Mouse (Mus musculus) embryonic facial prominence, embryonic 14.5 days (tissue): ENCODE data around the gene Grem1. TPM values are rescaled to one million over a fixed set of nuclear protein-coding genes. Genes with fewer than 3 reads are reported as not detected.

Experiments used
- ATAC-seq: fragments of 200-750 bp; cut with Nextera tagmentation; 2 replicates; pipeline ENCODE4 v1.8.0; 2017; ENCODE audit warnings: low read depth, moderate number of reproducible peaks, moderate TSS enrichment
- DNase-seq: peaks from one replicate; pipeline ENCODE4 v3.0.0-alpha.2; 2015; ENCODE audit warnings: low spot score
- H3K27ac ChIP-seq: fragments of 300-500 bp; sonication (generic); replicated peaks from 2 replicates; pipeline ENCODE4 v1.5.1; 2014; ENCODE audit warnings: low read depth, mild to moderate bottlenecking, low read length, moderate library complexity
- H3K27me3 ChIP-seq: fragments of 300-500 bp; sonication (generic); replicated peaks from 2 replicates; pipeline ENCODE4 v1.6.1; 2014; ENCODE audit warnings: low read length; ENCODE audit not compliant: control insufficient read depth, insufficient read depth
- H3K36me3 ChIP-seq: fragments of 300-500 bp; sonication (generic); 2 replicates; pipeline ENCODE4 v1.6.1; 2014; ENCODE audit warnings: low read length, mixed read lengths; ENCODE audit not compliant: control insufficient read depth, insufficient read depth
- H3K4me1 ChIP-seq: fragments of 300-500 bp; sonication (generic); 2 replicates; pipeline ENCODE4 v1.6.1; 2014; ENCODE audit warnings: antibody characterized with exemption, low read length; ENCODE audit not compliant: control insufficient read depth, insufficient read depth
- H3K4me2 ChIP-seq: fragments of 300-500 bp; sonication (generic); 2 replicates; pipeline ENCODE4 v1.6.1; 2014; ENCODE audit warnings: low read depth, mild to moderate bottlenecking, low read length, moderate library complexity, mixed read lengths
- H3K4me3 ChIP-seq: fragments of 300-500 bp; sonication (generic); 2 replicates; pipeline ENCODE4 v1.5.1; 2014; ENCODE audit warnings: low read depth, mild to moderate bottlenecking, low read length
- H3K9ac ChIP-seq: fragments of 300-500 bp; sonication (generic); 2 replicates; pipeline ENCODE4 v1.6.1; 2014; ENCODE audit warnings: low read depth, mild to moderate bottlenecking, low read length, moderate library complexity, mixed read lengths
- H3K9me3 ChIP-seq: fragments of 300-500 bp; sonication (generic); 2 replicates; pipeline ENCODE4 v1.6.1; 2016; ENCODE audit warnings: low read length; ENCODE audit not compliant: control insufficient read depth
- WGBS: fragments of 180-500 bp; shearing (Covaris S2); extraction: QIAGEN DNeasy Blood & Tissue Kit; methylation state at CpG from one replicate; pipeline ENCODE4 v1.1.7; 2014; 5-methylcytosine and 5-hydroxymethylcytosine counted together
- polyA plus RNA-seq: library from polyadenylated mRNA; unstranded; fragments of >200 nt; fragmentation: Nextera tagmentation; extraction: Ambion mirVana; gene quantifications from 2 replicates; pipeline ENCODE4 v1.2.1, GENCODE M21; 2014

The Grem1 gene
- polyA plus RNA-seq: 1.9 and 2.8 TPM in 2 replicates

- WGBS: under 1% methylated on average over 47 of the region's 64 CpGs
- DNase-seq: peak; percentile 29
- peaks cover 51% of the 10 kb centered on the region for H3K27me3 ChIP-seq
- H3K36me3 ChIP-seq: no peaks in the 10 kb centered on the region
- peak; percentile 41; the same call in 1 of the 2 replicates for ATAC-seq
- peak within 1 kb of the TSS; percentile 94 for H3K4me2 ChIP-seq
- H3K9ac ChIP-seq: peak within 1 kb of the TSS; percentile 55
- no peaks in the 10 kb centered on the region for H3K9me3 ChIP-seq
- H3K4me1 ChIP-seq: peaks cover 10% of the 10 kb centered on the region; the same call in 1 of the 2 replicates
- H3K4me3 ChIP-seq: peak within 1 kb of the TSS; percentile 52
- no peak within 1 kb of the TSS for H3K27ac ChIP-seq
Measured at GRCm38 (mm10) chr2:113758311-113759161, at the start of gene Grem1. Gene Grem1, minus strand, starts transcription at chr2:113758646.

GRCm38 (mm10) chr2:113807640-113808039, 49.2 kb upstream of the Grem1 start:
- Histone ChIP-seq H3K4me1 (no peaks in the 10 kb centered on the region), H3K36me3 (no peaks in the 10 kb centered on the region)
- no peak for ATAC-seq

GRCm38 (mm10) chr2:113806851-113807577, 48.6 kb upstream of the Grem1 start:
- no peak for DNase-seq
- ATAC-seq: no peak
- Histone ChIP-seq H3K4me2 (no peak overlapping the region), H3K9me3 (no peaks in the 10 kb centered on the region), H3K27ac (no peak overlapping the region), H3K27me3 (no peaks in the 10 kb centered on the region), H3K4me1 (no peaks in the 10 kb centered on the region), H3K9ac (no peak overlapping the region), H3K4me3 (no peak overlapping the region), H3K36me3 (no peaks in the 10 kb centered on the region)
- 57% methylated on average over 10 of the region's 10 CpGs for WGBS

More at GRCm38 (mm10) chr2:113807640-113808039, 49.2 kb upstream of the Grem1 start:
- peak; percentile 53 for DNase-seq
- Histone ChIP-seq H3K9ac (no peak overlapping the region), H3K27ac (no peak overlapping the region), H3K4me3 (no peak overlapping the region), H3K9me3 (no peaks in the 10 kb centered on the region), H3K27me3 (no peaks in the 10 kb centered on the region), H3K4me2 (no peak overlapping the region)
- WGBS: 19% methylated on average over 9 of the region's 9 CpGs

GRCm38 (mm10) chr2:113805765-113806164, 47.3 kb upstream of the Grem1 start:
- no peak overlapping the region for H3K27ac ChIP-seq
- H3K4me1 ChIP-seq: 0 out of 2 replicates have a peak, but pooled peaks cover 7% of the 10 kb centered on the region
- no peak overlapping the region for H3K9ac ChIP-seq
- no peak overlapping the region for H3K4me2 ChIP-seq
- H3K36me3 ChIP-seq: no peaks in the 10 kb centered on the region
- H3K9me3 ChIP-seq: no peaks in the 10 kb centered on the region
- ATAC-seq (no peak), DNase-seq (no peak)
- no peak overlapping the region for H3K4me3 ChIP-seq
- whole genome bisulfite sequencing: 82% methylated on average over 4 of the region's 4 CpGs
- no peaks in the 10 kb centered on the region for H3K27me3 ChIP-seq

- H3K9ac ChIP-seq: no peak overlapping the region
- 36% methylated on average over 1 of the region's 1 CpGs for WGBS
- DNase-seq: no peak
- no peak for ATAC-seq
- no peaks in the 10 kb centered on the region for H3K9me3 ChIP-seq
- no peak overlapping the region for H3K27ac ChIP-seq
- H3K4me3 ChIP-seq: no peak overlapping the region
- no peaks in the 10 kb centered on the region for H3K27me3 ChIP-seq
- H3K4me2 ChIP-seq: no peak overlapping the region
- H3K4me1 ChIP-seq: peaks cover 12% of the 10 kb centered on the region; the same call in 1 of the 2 replicates
- no peaks in the 10 kb centered on the region for H3K36me3 ChIP-seq
Measured at GRCm38 (mm10) chr2:113803753-113804152, 45.3 kb upstream of the Grem1 start.

GRCm38 (mm10) chr2:113800846-113801245, 42.4 kb upstream of the Grem1 start:
- no peak for DNase-seq
- no peaks in the 10 kb centered on the region for H3K36me3 ChIP-seq
- no peak overlapping the region for H3K4me2 ChIP-seq
- 32% methylated on average over 5 of the region's 5 CpGs for WGBS
- no peak for ATAC-seq
- no peaks in the 10 kb centered on the region for H3K27me3 ChIP-seq
- H3K4me1 ChIP-seq: peaks cover 12% of the 10 kb centered on the region; the same call in 1 of the 2 replicates
- no peak overlapping the region for H3K9ac ChIP-seq
- no peak overlapping the region for H3K27ac ChIP-seq
- no peak overlapping the region for H3K4me3 ChIP-seq
- H3K9me3 ChIP-seq: no peaks in the 10 kb centered on the region

- H3K9ac ChIP-seq: no peak overlapping the region
- no peak overlapping the region for H3K27ac ChIP-seq
- no peaks in the 10 kb centered on the region for H3K27me3 ChIP-seq
- no peaks in the 10 kb centered on the region for H3K36me3 ChIP-seq
- no peak overlapping the region for H3K4me2 ChIP-seq
- H3K4me3 ChIP-seq: no peak overlapping the region
- H3K4me1 ChIP-seq: peaks cover 12% of the 10 kb centered on the region; the same call in 1 of the 2 replicates
- ATAC-seq (no peak), DNase-seq (no peak)
- WGBS: 76% methylated on average over 13 of the region's 13 CpGs
- H3K9me3 ChIP-seq: no peaks in the 10 kb centered on the region
Measured at GRCm38 (mm10) chr2:113798605-113799004, 40.2 kb upstream of the Grem1 start.

- WGBS: 42% methylated on average over 4 of the region's 4 CpGs
Measured at GRCm38 (mm10) chr2:113795186-113795585, 36.7 kb upstream of the Grem1 start.

More at GRCm38 (mm10) chr2:113795186-113795585, 36.7 kb upstream of the Grem1 start:
- no peaks in the 10 kb centered on the region for H3K9me3 ChIP-seq
- no peak overlapping the region for H3K4me2 ChIP-seq
- no peaks in the 10 kb centered on the region for H3K36me3 ChIP-seq
- no peak overlapping the region for H3K4me3 ChIP-seq
- H3K27me3 ChIP-seq: no peaks in the 10 kb centered on the region
- no peak overlapping the region for H3K27ac ChIP-seq
- no peaks in the 10 kb centered on the region for H3K4me1 ChIP-seq
- DNase-seq (no peak), ATAC-seq (no peak)
- no peak overlapping the region for H3K9ac ChIP-seq
